28 mouse cellular contexts compared by ENCODE assay signal in genomic region chr8:109485530-109485929, GRCm38 (mm10). TPM values are rescaled to one million over a fixed set of nuclear protein-coding genes. Genes with fewer than 3 reads are reported as not detected.
"Had no signal": no experiment of that assay in that cellular context is flagged by ENCODE, and none has a peak within 500 bp of the region (broad histone marks: within the 10 kb centered on the region; RNA-seq: fewer than 3 reads in every experiment).

No protein-coding gene starts in this region.

- H3K4me3 ChIP-seq: heart, embryonic 10.5 days; heart, embryonic 12.5 days; hindbrain, embryonic 13.5 days; hindbrain, embryonic 15.5 days; kidney, embryonic 15.5 days; layer of hippocampus, adult 2 months; left cerebral cortex, adult 2 months had no signal

- H3K4me2 ChIP-seq: heart, embryonic 12.5 days; hindbrain, embryonic 13.5 days; hindbrain, embryonic 15.5 days; kidney, embryonic 15.5 days had no signal

- DNase-seq: gastrocnemius, adult 2 months; gastrocnemius, postnatal 10 days; gastrocnemius, postnatal 25 days; heart, adult 18-20 months; heart, postnatal 10 days; heart, postnatal 4 days; kidney, adult 11 months; kidney, adult 2 months; kidney, adult 9 months; kidney, postnatal 10 days; kidney, postnatal 25 days; kidney, postnatal 4 days had no signal

- H3K36me3 ChIP-seq: heart, embryonic 10.5 days; heart, embryonic 12.5 days; hindbrain, embryonic 13.5 days; hindbrain, embryonic 15.5 days; kidney, embryonic 15.5 days; limb, embryonic 15.5 days had no signal

- H3K4me1 ChIP-seq: kidney, embryonic 15.5 days had no signal

- H3K27me3 ChIP-seq: heart, embryonic 12.5 days; hindbrain, embryonic 13.5 days; hindbrain, embryonic 15.5 days; kidney, embryonic 15.5 days; limb, embryonic 15.5 days had no signal

- H3K9me3 ChIP-seq: heart, embryonic 10.5 days; heart, embryonic 12.5 days; hindbrain, embryonic 13.5 days; hindbrain, embryonic 15.5 days; kidney, embryonic 15.5 days; limb, embryonic 15.5 days had no signal

- H3K9ac ChIP-seq: heart, embryonic 12.5 days; hindbrain, embryonic 13.5 days; hindbrain, embryonic 15.5 days; kidney, embryonic 15.5 days; limb, embryonic 15.5 days had no signal

- ATAC-seq: hindbrain, postnatal 0 days; intestine, embryonic 16.5 days had no signal

- H3K27ac ChIP-seq: gastrocnemius, adult 2 months; heart, embryonic 10.5 days; hindbrain, postnatal 0 days; kidney, embryonic 15.5 days; layer of hippocampus, adult 2 months; left cerebral cortex, adult 2 months; limb, embryonic 15.5 days had no signal

RNA-seq across cellular contexts. Expression of gene Pmfbp1, which starts 8.3 kb away (rescaled TPM):
- total RNA-seq: gastrocnemius, adult 2 months; gastrocnemius, postnatal 10 days; gastrocnemius, postnatal 25 days; gastrocnemius, postnatal 4 days; granulocyte monocyte progenitor cell, adult 5-6 weeks; heart, adult 18-20 months; heart, adult 8-10 months; heart, postnatal 10 days; heart, postnatal 25 days; heart, postnatal 4 days; liver, adult 2 months had no signal
- polyA plus RNA-seq: heart, embryonic 12.5 days; intestine, embryonic 14.5 days; intestine, embryonic 16.5 days; kidney, adult 2 months; liver, adult 2 months had no signal
